Mouse (Mus musculus) hindbrain, embryonic 11.5 days (tissue): ENCODE measurements around the gene Papss2. TPM values are rescaled to one million over a fixed set of nuclear protein-coding genes. Genes with fewer than 3 reads are reported as not detected.

ENCODE experiments used
- ATAC-seq: fragments of 200-750 bp; cut with Nextera tagmentation; 2 replicates; pipeline ENCODE4 v1.8.0; 2017; ENCODE audit warnings: mild to moderate bottlenecking, moderate TSS enrichment, moderate library complexity; ENCODE audit not compliant: low FRiP score
- DNase-seq: peaks from one replicate; pipeline ENCODE4 v3.0.0-alpha.2; 2015; ENCODE audit warnings: low spot score
- H3K27ac ChIP-seq: fragments of 300-500 bp; sonication (generic); 2 replicates; pipeline ENCODE4 v1.5.1; 2014; ENCODE audit warnings: mild to moderate bottlenecking, low read depth, low read length
- H3K27me3 ChIP-seq: fragments of 300-500 bp; sonication (generic); 2 replicates; pipeline ENCODE4 v1.6.1; 2014; ENCODE audit warnings: mild to moderate bottlenecking, low read length, moderate library complexity, mixed read lengths; ENCODE audit not compliant: control insufficient read depth, insufficient read depth
- H3K36me3 ChIP-seq: fragments of 300-500 bp; sonication (generic); 2 replicates; pipeline ENCODE4 v1.6.1; 2014; ENCODE audit warnings: mild to moderate bottlenecking, low read length, moderate library complexity, mixed read lengths; ENCODE audit not compliant: control insufficient read depth, insufficient read depth
- H3K4me1 ChIP-seq: fragments of 300-500 bp; sonication (generic); replicated peaks from 2 replicates; pipeline ENCODE4 v1.6.1; 2014; ENCODE audit warnings: low read length, mixed read lengths; ENCODE audit not compliant: control insufficient read depth, insufficient read depth
- H3K4me2 ChIP-seq: fragments of 300-500 bp; sonication (generic); replicated peaks from 2 replicates; pipeline ENCODE4 v1.6.1; 2014; ENCODE audit warnings: mild to moderate bottlenecking, low read depth, low read length
- H3K4me3 ChIP-seq: fragments of 300-500 bp; sonication (generic); 2 replicates; pipeline ENCODE4 v1.5.1; 2014; ENCODE audit warnings: low read depth, low read length
- H3K9ac ChIP-seq: fragments of 300-500 bp; sonication (generic); 2 replicates; pipeline ENCODE4 v1.6.1; 2014; ENCODE audit warnings: low read depth, low read length
- H3K9me3 ChIP-seq: fragments of 300-500 bp; sonication (generic); 2 replicates; pipeline ENCODE4 v1.6.1; 2016; ENCODE audit warnings: low read length; ENCODE audit not compliant: control insufficient read depth
- polyA plus RNA-seq: library from polyadenylated mRNA; unstranded; fragments of >200 nt; fragmentation: Nextera tagmentation; extraction: Ambion mirVana; gene quantifications from 2 replicates; pipeline ENCODE4 v1.2.1, GENCODE M21; 2014

Gene Papss2
- polyA plus RNA-seq, 1 experiment from 2014 or later: 5.8 TPM

DNA sequence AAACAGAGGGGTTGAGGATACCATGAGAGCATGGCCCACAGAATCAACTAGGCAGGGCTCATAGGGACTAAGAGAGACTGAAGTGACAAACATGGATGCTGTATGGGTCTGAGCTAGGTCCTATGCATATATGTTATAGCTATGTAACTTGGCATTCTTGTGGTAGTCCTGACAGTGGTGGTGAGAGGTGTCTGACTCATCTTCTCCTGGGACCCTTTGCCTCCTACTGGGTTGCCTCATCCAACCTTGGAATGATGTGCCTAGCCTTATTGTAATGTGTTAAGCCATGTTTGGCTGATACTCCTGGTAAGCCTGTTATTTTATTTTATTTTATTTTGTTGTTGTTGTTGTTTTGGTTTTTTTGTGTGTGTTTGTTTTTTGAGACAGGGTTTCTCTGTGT is 120.1 kb downstream of the Papss2 start:
- Histone ChIP-seq H3K36me3 (no peaks in the 10 kb centered on the region), H3K4me1 (no peaks in the 10 kb centered on the region), H3K4me3 (no peak overlapping the region), H3K4me2 (no peak overlapping the region), H3K9ac (no peak overlapping the region), H3K27ac (no peak overlapping the region), H3K27me3 (no peaks in the 10 kb centered on the region), H3K9me3 (no peaks in the 10 kb centered on the region)
- DNase-seq (no peak), ATAC-seq (no peak)

Other genes starting within 250 kb of the Papss2 start
- gene Sgms1, start 206.1 kb upstream of the Papss2 start, polyA plus RNA-seq: 12.8 and 17.4 TPM in 2 replicates
- gene Rpl9-ps6, start 129.2 kb upstream of the Papss2 start, polyA plus RNA-seq: 76.8 and 85.8 TPM in 2 replicates
- gene Minpp1, start 110.0 kb upstream of the Papss2 start, polyA plus RNA-seq: 64.8 and 68.8 TPM in 2 replicates
- gene Atad1, start 144.0 kb downstream of the Papss2 start, polyA plus RNA-seq: 110 and 113 TPM in 2 replicates
- gene Pten, start 161.7 kb downstream of the Papss2 start, polyA plus RNA-seq: 8.5 and 14.2 TPM in 2 replicates